Mouse (Mus musculus) cortical plate, adult 2 months (tissue): ENCODE measurements around the gene Calcrl. TPM values are rescaled to one million over a fixed set of nuclear protein-coding genes. Genes with fewer than 3 reads are reported as not detected.
A peak's percentile ranks its signal among the peaks of the same experiment; 100 is the strongest.

Experiments used
- H3K27ac ChIP-seq: fragments of 200-500 bp; 2 replicates; pipeline ENCODE4 v1.5.1; 2012; ENCODE audit warnings: low read length, control low read depth, inconsistent platforms; ENCODE audit not compliant: insufficient read depth
- H3K4me1 ChIP-seq: fragments of 200-500 bp; 2 replicates; pipeline ENCODE4 v1.6.1; 2011; ENCODE audit warnings: low read length; ENCODE audit not compliant: control insufficient read depth, insufficient read depth
- H3K4me3 ChIP-seq: fragments of 200-500 bp; 2 replicates; pipeline ENCODE4 v1.5.1; 2011; ENCODE audit warnings: mild to moderate bottlenecking, low read length, control low read depth; ENCODE audit not compliant: insufficient read depth
- CTCF ChIP-seq: fragments of 200-500 bp; IDR thresholded peaks from 2 replicates; pipeline ENCODE4 v1.5.1; 2011; ENCODE audit warnings: mild to moderate bottlenecking, control low read depth, low read length; ENCODE audit not compliant: insufficient read depth; ENCODE audit errors: extremely low read depth
- POLR2A ChIP-seq: fragments of 200-500 bp; IDR thresholded peaks from 2 replicates; pipeline ENCODE4 v1.6.1; 2011; ENCODE audit warnings: mild to moderate bottlenecking, low read length, control low read depth; ENCODE audit not compliant: insufficient read depth; ENCODE audit errors: extremely low read depth
- polyA plus RNA-seq: library from polyadenylated mRNA; depleted of rRNA; stranded (reverse); fragments of >200 nt; gene quantifications from 2 replicates; pipeline ENCODE4 v1.2.3, GENCODE M21; 2012; rRNA removed

Gene Calcrl
- 3.7 and 3.8 TPM in 2 replicates for polyA plus RNA-seq

DNA sequence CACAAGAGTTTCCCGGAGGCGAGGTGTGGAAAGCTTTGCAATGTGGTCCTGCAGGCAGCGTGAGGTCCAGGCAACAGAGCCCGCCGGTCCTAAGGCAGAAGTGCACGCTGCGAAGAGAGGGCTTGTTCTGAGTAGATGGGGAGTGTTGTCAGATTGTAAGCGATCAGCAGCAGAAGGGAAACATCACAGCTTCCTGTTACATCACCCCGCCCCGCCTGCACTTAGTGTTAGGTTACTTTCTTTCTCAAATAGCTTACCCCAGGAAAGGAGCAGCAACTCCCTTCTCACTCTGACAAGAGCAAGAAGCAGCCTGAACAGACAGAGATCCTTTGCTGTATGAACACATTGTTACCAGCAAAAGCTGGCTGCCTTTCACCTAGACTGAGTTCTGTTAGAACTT lies at the start of gene Calcrl:
Gene Calcrl (minus strand): TSS at position 274 of the 400 bp plus-strand sequence.
- Histone ChIP-seq H3K4me1 (no peaks in the 10 kb centered on the region; the same call in 1 of the 2 replicates), H3K27ac (peak within 1 kb of the TSS; percentile 0), H3K4me3 (peak within 1 kb of the TSS; percentile 30)
- no peak for TF ChIP-seq CTCF
- TF ChIP-seq POLR2A: peak; percentile 69; the same call in 1 of the 2 replicates

DNA sequence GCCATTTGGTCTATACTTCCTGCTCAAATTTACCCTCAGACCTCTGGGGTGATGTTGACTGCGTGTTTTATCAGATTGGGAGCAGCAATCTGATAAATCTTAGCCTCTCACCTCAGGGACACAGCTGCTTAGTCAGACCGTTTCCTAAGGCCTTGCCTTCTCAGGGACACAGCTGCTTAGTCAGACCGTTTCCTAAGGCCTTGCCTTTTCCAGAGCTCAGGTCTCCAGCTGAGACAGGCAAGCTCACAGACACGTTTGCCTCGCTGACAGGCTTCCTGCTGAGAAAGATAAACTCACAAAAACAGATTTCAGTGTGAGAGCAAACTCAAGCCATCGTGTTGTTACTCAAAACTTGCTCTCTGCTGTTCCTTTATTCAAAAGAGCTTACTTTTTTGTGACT lies 49.4 kb upstream of the Calcrl start:
- Histone ChIP-seq H3K4me3 (no peak overlapping the region), H3K4me1 (no peaks in the 10 kb centered on the region), H3K27ac (0 out of 2 replicates have a peak overlapping the region, but pooled peaks have one; percentile 30)
- TF ChIP-seq CTCF (no peak), POLR2A (no peak)

DNA sequence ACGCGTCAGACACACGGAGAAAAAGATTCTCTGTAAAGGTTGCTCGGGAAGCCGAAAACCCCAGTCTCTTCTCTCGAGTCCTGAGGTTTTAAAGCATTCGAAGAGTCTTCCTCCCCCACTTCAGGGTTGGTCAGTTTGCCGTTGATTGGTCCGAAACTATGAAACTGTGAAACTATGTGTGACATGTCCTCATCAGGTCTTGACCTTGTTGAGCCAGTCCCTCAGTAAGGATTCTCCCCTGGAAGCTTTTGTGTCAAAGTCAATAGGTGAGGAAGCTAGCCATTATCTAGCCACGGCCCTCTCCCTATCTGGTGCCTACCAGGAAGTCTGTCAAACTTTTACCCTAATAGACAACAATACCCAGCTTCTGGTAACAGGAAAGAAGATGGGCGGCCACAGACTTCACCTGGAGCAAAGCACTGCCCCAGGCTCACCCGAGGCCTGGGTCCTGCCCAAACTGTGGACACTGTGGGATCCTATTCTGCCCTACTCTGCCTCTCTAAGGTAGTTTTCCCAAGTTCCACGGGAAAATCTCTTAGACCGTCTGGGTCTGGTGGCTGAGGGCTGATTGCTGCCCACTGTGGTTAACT lies 48.8 kb upstream of the Calcrl start:
- peak overlapping the region; percentile 30; the same call in 1 of the 2 replicates for H3K27ac ChIP-seq
- no peak overlapping the region for H3K4me3 ChIP-seq
- no peaks in the 10 kb centered on the region for H3K4me1 ChIP-seq
- no peak for TF ChIP-seq CTCF

DNA sequence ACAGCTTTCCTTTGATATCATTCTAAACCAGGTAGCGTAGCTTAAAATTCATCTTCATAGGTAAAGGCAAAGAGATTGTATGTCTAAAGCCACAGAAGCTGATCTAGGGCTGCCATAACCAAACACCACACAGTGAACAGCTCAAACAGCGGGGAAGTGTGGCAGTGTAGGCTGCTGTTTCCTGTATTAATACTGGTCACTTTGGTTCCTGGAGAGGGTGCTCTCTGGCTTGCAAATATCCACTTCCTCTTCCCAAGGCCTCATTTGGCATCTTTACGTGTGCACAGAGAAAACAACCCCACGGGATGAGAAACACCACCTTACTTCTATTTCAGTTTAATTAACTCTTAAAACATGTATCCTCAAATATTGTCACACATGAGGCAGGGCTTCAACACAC lies 42.2 kb upstream of the Calcrl start:
- TF ChIP-seq POLR2A (no peak), CTCF (no peak)
- H3K27ac ChIP-seq: no peak overlapping the region
- no peaks in the 10 kb centered on the region for H3K4me1 ChIP-seq
- H3K4me3 ChIP-seq: no peak overlapping the region

DNA sequence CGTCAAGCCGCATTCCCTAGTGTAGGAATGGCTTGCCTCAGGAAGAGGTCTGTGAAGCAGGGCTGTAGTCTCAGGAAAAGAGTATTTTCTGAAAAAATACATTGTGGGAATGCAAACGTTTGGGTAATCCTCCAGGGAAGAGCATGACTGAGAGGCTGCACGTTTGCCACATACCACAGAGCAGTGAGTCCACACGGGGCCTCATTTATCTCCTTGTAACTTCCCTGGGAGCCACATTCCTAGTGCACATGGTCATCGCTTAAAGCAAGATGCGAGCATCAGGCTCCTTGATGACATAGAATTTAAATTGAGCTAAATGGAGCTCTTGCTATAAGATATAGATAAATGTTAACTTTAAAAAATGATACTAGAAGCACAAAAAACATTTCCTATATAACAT lies 39.7 kb upstream of the Calcrl start:
- no peaks in the 10 kb centered on the region for H3K4me1 ChIP-seq
- TF ChIP-seq POLR2A: no peak
- no peak for TF ChIP-seq CTCF
- H3K27ac ChIP-seq: no peak overlapping the region
- no peak overlapping the region for H3K4me3 ChIP-seq

DNA sequence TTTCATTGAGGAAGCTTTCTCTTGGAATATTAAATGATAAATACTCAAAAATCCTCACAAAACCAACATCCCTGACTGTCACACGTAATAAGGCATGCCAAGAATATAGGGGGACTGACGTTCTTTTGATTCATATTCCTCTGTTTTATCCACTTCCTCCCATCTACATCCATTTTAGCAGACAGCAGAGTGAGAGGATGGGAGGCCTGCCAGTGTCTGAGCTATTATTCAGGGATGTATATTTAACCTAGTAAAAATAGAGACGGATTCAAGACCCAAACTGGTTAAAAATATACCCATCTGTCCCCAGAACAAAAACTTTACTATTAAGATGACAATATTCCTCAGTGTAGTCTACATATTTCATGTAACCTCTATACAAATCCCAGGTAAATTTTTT lies 37.2 kb upstream of the Calcrl start:
- no peak overlapping the region for H3K27ac ChIP-seq
- H3K4me1 ChIP-seq: no peaks in the 10 kb centered on the region
- TF ChIP-seq POLR2A (no peak), CTCF (no peak)
- no peak overlapping the region for H3K4me3 ChIP-seq

DNA sequence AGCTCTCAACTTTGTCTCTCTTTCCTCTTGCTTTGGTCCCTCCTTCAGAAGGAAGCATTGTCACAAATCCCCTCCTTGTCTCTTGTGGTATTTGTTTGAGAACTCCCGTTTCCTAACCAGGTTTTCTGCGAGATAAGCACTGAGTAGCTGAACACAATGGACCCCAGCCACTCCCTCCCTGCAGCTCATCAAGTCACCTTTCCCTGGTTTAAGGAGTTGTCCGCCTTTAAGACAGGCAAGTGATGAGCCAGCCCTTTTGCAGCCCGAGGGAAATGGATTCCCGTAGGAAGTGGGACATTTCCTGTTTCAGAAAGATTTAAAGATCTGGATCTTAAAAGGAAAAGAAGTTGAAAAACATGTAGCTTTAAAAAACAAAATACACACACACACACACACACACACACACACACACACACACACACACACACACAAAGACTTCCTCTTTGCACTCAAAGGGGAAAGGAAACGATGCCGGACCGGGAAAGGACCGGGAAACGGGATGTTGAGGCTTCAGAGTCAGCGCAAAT lies 34.5 kb upstream of the Calcrl start:
- no peak overlapping the region for H3K27ac ChIP-seq
- H3K4me1 ChIP-seq: peaks cover 1% of the 10 kb centered on the region; the same call in 1 of the 2 replicates
- no peak overlapping the region for H3K4me3 ChIP-seq
- TF ChIP-seq POLR2A (no peak), CTCF (no peak)

DNA sequence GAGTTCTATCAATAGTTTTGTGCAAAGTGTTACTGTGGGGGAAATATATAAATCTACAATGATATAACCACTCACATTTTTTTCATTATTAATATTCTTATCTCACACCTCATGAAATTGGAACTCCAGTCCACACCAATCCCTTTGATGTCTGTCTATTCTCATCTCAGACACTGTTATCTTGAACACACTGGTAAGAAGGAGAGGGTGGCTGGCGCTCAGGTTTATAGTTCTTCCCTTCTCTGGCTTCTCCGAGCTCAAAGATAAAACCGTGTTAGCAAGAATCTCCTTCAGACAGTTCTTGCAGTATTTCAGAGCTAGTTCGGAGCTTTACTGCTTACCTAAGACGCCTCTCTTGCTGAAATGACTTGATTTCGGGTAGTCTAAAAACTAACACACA lies 32.0 kb upstream of the Calcrl start:
- H3K4me1 ChIP-seq: peaks cover 1% of the 10 kb centered on the region; the same call in 1 of the 2 replicates
- H3K27ac ChIP-seq: no peak overlapping the region
- no peak overlapping the region for H3K4me3 ChIP-seq
- TF ChIP-seq CTCF (no peak), POLR2A (no peak)

DNA sequence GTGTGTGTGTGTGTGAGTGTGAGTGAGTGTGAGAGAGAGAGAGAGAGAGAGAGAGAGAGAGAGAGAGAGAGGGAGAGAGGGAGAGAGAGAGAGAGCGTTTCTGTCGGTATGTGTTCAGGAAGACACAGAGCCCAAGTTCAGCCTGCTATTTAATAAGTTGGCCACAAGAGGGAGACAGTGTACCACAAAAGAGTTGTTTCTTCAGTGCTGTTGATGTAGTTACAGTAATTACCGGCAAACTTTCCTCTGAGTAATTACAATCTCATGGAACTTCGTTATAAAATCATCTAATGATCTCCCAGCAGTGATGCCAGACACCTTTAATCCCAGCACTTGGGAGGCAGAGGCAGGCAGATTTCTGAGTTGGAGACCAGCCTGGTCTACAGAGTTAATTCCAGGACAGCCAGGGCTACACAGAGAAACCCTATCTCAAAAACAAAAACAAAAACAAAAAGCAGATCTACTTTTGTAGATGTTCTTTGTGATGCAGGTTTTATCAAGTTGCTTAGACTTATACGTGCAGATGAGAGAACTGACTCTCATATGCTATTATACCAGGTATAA lies 30.1 kb upstream of the Calcrl start:
- H3K4me1 ChIP-seq: peaks cover 1% of the 10 kb centered on the region; the same call in 1 of the 2 replicates
- H3K27ac ChIP-seq: peak overlapping the region; percentile 59; the same call in 1 of the 2 replicates
- no peak overlapping the region for H3K4me3 ChIP-seq
- no peak for TF ChIP-seq POLR2A
- peak; percentile 64 for TF ChIP-seq CTCF
